Mouse (Mus musculus): ENCODE measurements around the gene Dtx2.

Gene Dtx2

DNA sequence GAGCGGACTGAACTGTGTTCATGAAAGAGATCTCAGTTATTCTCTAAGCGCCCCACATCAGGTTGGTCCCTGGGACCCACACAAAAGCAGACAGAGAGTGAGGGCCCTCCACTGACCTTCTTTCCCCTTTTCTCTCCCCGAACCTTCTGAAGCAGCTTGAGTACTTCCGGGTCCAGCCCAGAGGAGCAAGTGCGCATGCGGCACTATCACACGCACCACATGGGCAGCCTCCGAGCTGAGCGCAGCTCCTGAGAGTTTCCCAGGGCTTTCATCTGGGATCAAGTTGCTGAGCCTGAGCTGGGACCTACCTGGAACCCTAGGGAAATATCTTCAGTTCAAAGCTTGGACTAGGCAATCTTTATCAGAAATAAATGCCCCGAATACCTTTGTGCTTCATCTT is 69.3 kb downstream of the Dtx2 start:
- DNase-seq (ENCODE audit: low spot score): no peak

DNA sequence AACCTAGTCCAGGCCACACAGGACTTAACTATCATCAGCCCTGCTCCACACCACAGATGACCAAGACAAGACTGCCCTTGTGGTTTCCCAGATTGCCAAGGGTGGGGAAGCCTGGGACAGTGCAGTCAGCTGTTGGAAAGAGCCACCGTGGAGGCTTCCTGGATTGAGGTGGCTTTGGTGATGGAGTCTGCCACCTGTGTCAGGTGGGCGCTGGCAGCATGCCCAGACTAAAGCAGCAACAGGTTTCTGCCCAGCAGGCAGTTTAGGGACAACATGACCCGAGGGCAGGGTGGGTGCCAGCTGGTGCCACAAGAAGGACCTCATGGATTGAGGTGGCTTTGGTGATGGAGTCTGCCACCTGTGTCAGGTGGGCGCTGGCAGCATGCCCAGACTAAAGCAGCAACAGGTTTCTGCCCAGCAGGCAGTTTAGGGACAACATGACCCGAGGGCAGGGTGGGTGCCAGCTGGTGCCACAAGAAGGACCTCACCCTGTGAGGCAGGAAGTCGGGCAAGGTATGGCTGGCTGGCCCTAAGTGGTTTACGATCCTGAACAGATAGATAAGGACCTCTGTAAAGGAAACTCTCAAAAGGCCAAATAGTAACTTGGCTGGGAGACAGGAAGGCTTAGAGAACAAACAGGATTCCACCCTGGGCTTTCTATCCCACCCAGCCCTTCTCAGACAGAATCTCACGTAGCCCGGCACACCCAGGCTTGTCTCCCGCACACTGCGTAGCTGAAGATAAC is 72.0 kb downstream of the Dtx2 start:
- peak; percentile 48 for DNase-seq (ENCODE audit: low spot score)

DNA sequence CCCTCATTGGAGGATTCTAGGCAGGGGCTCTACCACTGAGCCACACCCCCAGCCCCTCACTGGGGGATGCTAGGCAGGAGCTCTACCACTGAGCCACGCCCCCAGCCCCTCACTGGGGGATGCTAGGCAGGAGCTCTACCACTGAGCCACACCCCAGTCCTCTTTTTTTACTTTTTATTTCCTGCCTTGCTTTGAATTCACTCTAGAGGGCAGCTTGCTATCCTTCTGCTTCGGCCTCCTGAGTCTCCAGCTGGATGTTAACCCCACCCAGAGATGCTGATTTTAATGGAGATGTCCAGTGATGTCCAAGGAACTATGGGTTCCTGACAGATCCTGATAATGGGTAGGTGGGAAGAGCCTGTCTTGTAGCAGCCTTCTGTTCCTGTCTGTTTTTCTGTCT is 74.8 kb downstream of the Dtx2 start:
- DNase-seq (ENCODE audit: low spot score): no peak

DNA sequence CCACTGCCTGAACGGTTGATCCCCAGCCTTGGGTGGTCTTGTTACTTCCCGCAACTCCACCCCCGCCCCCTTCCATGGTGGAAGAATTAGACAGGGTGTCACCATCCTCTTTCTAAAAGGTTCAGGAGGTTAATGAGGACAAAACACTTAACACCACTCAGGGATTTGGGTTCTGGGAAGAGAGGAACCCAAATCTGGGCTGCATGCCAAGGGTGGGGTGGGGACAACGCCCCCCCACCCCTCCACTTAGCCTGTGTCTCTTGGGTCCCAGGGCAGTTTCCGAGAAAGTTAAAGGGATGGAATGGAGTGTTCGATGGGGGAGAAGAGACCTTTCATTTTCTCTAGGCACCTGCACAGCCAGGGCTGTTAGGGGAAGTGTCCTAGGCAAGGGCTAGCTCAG is 78.5 kb downstream of the Dtx2 start:
- DNase-seq (ENCODE audit: low spot score): no peak

DNA sequence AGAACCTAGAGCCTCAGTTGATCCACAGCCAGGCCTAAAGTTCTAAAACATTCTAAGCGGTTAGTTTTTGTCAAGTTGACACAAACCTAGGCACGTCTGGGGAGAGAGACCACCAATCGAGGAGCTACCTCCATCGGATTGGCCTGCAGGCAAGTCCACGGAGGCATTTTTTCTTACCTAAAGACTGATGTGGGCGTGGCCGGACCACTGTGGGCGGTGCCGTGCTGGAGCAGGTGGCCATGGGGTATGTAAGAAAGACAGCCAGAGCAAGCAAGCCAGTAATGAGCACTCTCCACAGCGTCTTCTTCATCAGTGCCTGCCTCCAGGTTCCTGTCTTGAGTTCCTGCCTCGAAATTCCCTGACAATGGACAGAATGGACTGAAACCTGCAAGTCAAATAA is 78.9 kb downstream of the Dtx2 start:
- no peak for DNase-seq (ENCODE audit: low spot score)

DNA sequence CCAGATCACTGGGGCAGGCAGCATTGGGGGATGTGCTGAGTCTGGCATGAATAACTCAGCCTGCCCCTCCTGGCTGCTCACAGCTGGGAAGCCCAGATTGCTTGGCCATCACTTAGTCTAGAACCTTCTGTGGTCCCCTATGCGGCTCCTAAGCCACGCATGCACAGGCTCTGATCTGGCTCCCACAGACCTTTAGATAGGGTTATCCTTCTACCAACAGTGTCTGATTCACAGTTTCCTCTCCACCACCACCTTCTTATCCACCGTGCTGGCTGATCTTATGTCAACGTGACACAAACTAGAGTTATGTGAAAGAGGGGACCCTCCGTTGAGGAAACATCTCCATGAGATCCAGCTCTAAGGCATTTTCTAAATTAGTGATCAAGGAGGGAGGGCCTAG is 80.5 kb downstream of the Dtx2 start:
- DNase-seq (ENCODE audit: low spot score): no peak

DNA sequence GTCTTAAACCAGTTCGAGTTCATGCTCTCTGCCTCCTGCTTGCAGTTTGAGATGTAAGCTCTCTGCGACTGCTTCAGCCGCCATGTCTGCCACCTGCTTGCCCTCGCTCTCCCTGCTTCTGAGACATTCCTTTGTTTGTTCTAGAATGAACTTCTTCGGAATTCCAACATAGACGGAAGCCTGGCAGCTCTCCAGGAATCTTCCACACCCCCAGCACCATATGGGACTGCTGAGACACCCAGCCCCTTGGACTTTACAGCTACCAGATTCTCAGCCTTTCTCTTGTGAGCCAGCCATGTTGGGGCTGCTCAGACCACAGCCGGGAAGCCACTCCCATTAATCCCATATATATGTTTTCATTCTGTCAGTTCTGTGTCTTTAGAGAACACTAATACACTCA is 81.7 kb downstream of the Dtx2 start:
- DNase-seq (ENCODE audit: low spot score): no peak

DNA sequence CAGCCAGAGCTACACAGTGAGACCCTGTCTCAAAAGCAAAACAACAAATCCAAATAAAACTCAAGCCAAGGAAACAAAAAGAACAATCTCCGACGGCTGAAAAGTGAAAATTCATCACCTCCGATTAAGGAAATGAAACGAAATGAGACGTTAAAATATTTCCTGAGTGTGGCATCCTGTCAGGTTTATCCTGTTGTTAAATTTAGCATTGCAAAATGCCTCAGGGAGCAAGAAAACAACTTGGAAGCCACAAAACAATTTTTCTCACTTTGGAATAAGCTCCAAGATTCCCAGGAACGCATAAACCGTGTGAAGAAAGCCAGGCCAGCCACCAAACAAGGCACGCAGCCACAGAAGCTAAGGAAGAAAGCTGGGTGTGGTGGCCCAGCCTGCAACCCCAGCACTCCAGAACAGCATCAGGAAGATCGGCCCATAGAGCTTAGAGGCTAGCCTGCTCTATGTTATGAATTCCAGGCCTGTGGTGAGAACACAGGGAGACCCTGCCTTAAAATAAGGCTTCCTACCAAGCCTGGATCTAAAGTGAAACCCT is 82.5 kb downstream of the Dtx2 start:
- DNase-seq (ENCODE audit: low spot score): no peak

DNA sequence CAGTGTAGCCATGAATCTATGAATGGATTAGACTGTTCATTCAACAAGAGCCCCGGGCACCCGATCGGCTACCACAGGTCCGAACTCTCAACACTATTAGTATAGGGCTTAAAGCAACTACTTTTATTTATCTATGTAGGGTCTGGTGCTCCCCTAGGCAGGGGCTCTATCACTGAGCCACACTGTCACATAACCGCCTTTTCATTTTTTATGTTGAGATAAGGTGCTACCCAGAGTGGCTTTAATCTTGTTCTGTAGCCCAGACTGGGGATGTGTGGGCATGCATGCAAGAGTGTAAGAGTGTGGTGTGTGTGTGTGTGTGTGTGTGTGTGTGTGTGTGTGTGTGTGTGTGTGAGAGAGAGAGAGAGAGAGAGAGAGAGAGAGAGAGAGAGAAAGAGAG is 83.5 kb downstream of the Dtx2 start:
- DNase-seq (ENCODE audit: low spot score): no peak

DNA sequence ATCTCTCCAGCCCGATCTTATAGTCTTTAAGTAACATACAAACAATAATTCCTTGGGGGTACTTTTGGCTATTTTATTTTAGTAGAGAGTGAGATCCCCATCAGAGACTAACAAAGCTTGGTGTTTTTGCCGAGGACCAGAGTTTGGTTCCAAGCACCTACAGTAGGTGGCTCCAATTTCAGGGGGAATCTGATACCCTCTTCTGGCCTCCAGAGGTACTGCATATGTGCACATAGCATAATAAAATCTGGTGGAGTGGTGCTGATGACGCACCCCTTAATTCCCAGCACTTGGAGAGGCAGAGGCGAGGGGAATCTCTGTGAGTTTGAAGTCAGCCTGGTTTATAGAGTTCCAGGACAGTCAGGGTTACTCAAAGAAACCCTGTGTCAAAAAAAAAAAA is 87.7 kb downstream of the Dtx2 start:
- no peak for DNase-seq (ENCODE audit: low spot score)

All from lung, postnatal 25 days (tissue).